Mouse (Mus musculus): ENCODE data around the gene Ncf2. TPM values are rescaled to one million over a fixed set of nuclear protein-coding genes. Genes with fewer than 3 reads are reported as not detected.

The Ncf2 gene
- 4.7 and 5.4 TPM in 2 replicates for polyA plus RNA-seq (2014; fragmentation: Nextera tagmentation; extraction: Ambion mirVana)

DNA sequence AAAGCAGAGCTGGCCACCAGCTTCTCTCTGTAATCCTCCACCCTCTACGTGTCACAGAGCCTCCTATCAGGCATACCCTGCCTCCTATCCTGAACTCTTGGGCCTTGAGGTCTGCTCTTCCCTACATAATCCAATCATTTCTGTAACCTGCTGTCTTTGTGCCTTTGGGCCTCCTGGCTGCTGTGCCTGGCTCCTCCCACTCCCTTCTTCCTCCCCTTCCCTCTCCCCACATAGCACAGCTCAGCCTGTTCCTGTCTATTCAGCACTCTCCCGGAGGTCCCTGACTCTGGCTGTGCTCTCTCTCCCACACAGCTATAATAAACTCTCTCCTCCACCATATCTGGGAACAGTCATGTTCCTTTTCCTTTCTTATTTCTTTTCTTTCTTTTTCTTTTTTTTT lies at the start of gene Ncf2:
Ncf2 (plus strand) TSS at position 298 of the 400 bp plus-strand sequence.
- ATAC-seq (ENCODE audit: insufficient read depth) (peak; percentile 93), DNase-seq (peak; percentile 71)
- no peak for TF ChIP-seq CTCF (IDR thresholded peaks at IDR 0.05; ENCODE audit: low read depth)
- Histone ChIP-seq H3K36me3 (ENCODE audit: insufficient read depth) (no peaks in the 10 kb centered on the region), H3K4me1 (ENCODE audit: insufficient read depth) (0 out of 2 replicates have a peak, but pooled peaks cover 3% of the 10 kb centered on the region), H3K9me3 (ENCODE audit: low read depth, low read length) (no peaks in the 10 kb centered on the region), H3K9ac (no peak within 1 kb of the TSS), H3K4me2 (0 out of 2 replicates have a peak within 1 kb of the TSS, but pooled peaks have one; percentile 25), H3K27me3 (ENCODE audit: insufficient read depth, low read length) (no peaks in the 10 kb centered on the region), H3K4me3 (ENCODE audit: low read depth, low read length) (no peak within 1 kb of the TSS), H3K27ac (ENCODE audit: low read depth) (no peak within 1 kb of the TSS)
- WGBS = 29% methylated on average over 2 of the region's 2 CpGs

DNA sequence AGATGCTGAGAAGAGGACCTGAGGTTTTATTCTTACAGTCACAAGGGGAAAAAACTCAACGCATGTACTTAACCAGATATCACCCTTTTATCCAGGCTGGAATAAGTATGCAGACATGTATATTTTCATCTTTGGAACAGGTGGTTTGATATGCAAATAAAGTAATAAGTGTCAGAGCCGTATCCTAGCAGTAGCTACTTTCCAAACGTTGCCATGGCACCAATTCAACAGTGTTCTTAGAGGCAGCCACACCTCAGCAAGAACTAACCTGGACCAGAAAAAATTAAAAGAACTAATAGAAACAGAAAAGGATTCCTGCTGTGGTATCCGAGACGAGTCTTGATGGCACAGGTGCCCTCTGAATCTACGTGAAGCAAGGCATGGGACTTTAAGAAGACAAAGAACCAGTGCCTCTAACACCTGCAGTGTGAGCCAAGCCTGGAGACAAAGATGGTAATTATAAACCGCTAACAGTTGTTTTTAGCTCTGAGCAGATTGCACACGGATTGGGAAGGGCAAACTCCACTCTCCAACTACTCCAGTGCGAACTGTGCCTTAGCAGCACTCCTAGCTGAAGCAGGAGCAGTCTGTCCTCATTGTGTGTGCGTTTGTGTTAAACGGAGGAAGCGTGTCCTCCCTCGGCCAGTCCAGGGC lies 49.6 kb upstream of the Ncf2 start, which contains the start of gene Apobec4:
Apobec4 (plus strand) TSS at position 240 of the 654 bp plus-strand sequence.
- 66% methylated on average over 13 of the region's 13 CpGs for WGBS

DNA sequence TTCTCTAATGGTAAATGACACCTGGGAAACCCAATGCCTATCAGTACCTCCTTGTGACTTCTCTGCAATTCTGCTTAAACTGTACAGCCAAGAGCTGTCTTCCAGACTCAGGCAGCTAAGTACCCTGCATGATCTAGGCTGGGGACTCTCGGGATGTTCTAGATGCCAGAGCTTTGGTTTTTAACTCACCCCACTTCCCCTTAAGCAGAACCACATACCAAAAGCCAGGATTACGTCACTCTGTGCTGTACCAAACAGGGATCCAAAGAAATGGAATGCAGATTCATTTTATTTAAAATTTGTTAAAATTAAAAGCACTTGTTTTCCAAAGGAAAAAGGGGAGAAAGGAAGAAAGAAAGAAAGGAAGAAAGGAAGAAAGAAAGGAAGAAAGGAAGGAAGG lies 38.2 kb upstream of the Ncf2 start:
- no peaks in the 10 kb centered on the region for H3K4me1 ChIP-seq (ENCODE audit: insufficient read depth)
- no peaks in the 10 kb centered on the region for H3K36me3 ChIP-seq (ENCODE audit: insufficient read depth)
- no peak overlapping the region for H3K9ac ChIP-seq
- H3K4me3 ChIP-seq (ENCODE audit: low read depth, low read length) = no peak overlapping the region
- WGBS = 75% methylated on average over 2 of the region's 2 CpGs
- TF ChIP-seq CTCF (IDR thresholded peaks at IDR 0.05; ENCODE audit: low read depth) = no peak
- no peak overlapping the region for H3K27ac ChIP-seq (ENCODE audit: low read depth)
- ATAC-seq (ENCODE audit: insufficient read depth) (no peak), DNase-seq (no peak)
- 0 out of 2 replicates have a peak, but pooled peaks cover 3% of the 10 kb centered on the region for H3K27me3 ChIP-seq (ENCODE audit: insufficient read depth, low read length)
- H3K9me3 ChIP-seq (ENCODE audit: low read depth, low read length) = no peaks in the 10 kb centered on the region
- no peak overlapping the region for H3K4me2 ChIP-seq

More for the DNA sequence above, 49.6 kb upstream of the Ncf2 start, which contains the start of gene Apobec4:
- H3K4me1 ChIP-seq (ENCODE audit: insufficient read depth) = no peaks in the 10 kb centered on the region
- no peak within 1 kb of the TSS for H3K27ac ChIP-seq (ENCODE audit: low read depth)
- DNase-seq (no peak), ATAC-seq (ENCODE audit: insufficient read depth) (no peak)
- no peak within 1 kb of the TSS for H3K4me3 ChIP-seq (ENCODE audit: low read depth, low read length)
- H3K4me2 ChIP-seq = no peak within 1 kb of the TSS
- H3K36me3 ChIP-seq (ENCODE audit: insufficient read depth) = no peaks in the 10 kb centered on the region
- no peaks in the 10 kb centered on the region for H3K27me3 ChIP-seq (ENCODE audit: insufficient read depth, low read length)
- TF ChIP-seq CTCF (IDR thresholded peaks at IDR 0.05; ENCODE audit: low read depth) = no peak
- no peaks in the 10 kb centered on the region for H3K9me3 ChIP-seq (ENCODE audit: low read depth, low read length)
- H3K9ac ChIP-seq = no peak within 1 kb of the TSS

DNA sequence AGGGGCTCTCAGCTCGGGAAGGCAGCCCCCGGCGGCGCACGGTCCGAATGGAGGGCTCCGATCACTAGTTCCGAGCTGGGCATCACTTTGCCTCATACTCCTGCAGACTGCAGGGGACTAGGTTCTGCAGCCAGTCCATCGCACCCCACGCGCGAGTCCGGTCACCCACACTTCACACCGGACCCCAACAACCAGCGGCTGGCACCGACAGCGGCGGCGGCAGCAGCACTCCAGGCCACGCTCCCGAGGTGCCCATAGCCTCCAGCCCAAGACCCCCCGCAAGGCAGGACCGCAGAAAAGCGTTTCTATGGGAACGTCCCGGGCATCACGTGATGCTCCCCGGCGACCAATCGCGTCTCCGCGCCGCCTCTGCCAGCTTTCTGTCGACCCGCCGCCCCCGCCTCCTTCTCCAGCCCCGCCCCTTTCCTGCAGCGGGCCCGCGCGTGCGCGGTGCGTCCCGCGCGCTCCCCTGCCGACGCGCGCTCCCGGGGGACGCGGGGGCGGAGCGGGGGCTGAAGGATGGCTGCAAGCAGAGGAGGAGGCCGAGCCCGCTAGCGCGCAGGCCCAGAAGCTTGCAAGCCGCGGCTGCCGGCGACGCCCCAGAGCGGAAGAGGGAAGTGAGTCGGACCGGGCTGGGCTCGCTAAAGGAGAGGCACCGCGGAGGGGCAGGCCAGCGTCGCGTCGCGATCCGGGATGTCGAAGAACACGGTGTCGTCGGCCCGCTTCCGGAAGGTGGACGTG lies 33.8 kb upstream of the Ncf2 start, which contains the start of the genes Rgl1 and Arpc5:
Rgl1 (minus strand) TSS at position 320 of the 741 bp plus-strand sequence.
Arpc5 (plus strand) TSS at position 511 of the 741 bp plus-strand sequence.
- DNase-seq (peak; percentile 97), ATAC-seq (ENCODE audit: insufficient read depth) (peak; percentile 98)
- WGBS = under 1% methylated on average over 77 of the region's 86 CpGs
- H3K27me3 ChIP-seq (ENCODE audit: insufficient read depth, low read length) = 0 out of 2 replicates have a peak, but pooled peaks cover 3% of the 10 kb centered on the region
- peak within 1 kb of the TSS; percentile 86 for H3K27ac ChIP-seq (ENCODE audit: low read depth)
- H3K9ac ChIP-seq = peak within 1 kb of the TSS; percentile 93
- no peaks in the 10 kb centered on the region for H3K4me1 ChIP-seq (ENCODE audit: insufficient read depth)
- peak within 1 kb of the TSS; percentile 98 for H3K4me2 ChIP-seq
- peak within 1 kb of the TSS; percentile 97 for H3K4me3 ChIP-seq (ENCODE audit: low read depth, low read length)
- no peaks in the 10 kb centered on the region for H3K9me3 ChIP-seq (ENCODE audit: low read depth, low read length)
- peaks cover 20% of the 10 kb centered on the region for H3K36me3 ChIP-seq (ENCODE audit: insufficient read depth)
- TF ChIP-seq CTCF (IDR thresholded peaks at IDR 0.05; ENCODE audit: low read depth) = no peak

DNA sequence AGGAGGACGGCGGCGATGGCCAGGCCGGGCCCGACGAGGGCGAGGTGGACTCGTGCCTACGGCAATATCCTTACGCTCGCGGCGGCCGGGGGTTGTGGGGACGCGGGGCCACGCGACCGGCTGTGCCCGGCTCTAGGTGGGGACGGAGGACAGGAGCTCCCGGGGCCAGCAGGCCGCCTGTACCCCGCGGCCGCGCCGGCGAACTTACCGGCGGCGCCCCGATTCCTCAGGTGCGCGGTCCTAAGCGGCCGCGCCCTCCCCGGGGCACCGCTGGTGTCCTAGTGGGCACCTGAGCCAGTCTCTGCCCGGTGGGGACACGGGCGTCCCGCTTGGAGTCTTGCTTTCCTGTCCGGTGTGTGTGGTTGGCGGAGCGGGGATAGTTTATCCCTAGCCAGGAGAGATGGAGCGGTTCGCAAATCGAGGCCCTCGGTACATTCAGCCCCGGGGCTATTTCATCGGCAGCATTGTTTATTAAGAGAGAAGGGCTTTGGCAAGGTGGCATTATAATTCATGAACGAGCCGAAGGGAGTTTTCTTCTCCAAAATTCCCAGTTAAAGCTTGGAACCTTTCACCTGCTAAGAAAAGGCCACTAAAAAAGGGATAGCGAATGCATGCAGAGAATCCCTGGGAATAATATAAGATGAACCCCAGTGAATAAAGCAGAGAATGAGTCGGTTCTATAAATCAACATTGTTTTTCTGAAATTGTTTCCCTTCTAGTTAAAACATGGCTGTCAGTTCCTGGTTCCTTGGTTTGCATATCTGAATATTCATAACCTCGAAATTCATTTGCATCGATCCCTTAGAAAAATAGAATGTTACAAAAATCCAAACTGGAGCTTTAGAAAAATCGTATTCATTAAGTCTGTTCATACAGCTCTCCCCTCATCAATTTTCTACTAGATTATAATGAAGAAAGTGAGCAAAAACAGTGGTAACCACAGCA lies 32.9 kb upstream of the Ncf2 start:
- no peaks in the 10 kb centered on the region for H3K9me3 ChIP-seq (ENCODE audit: low read depth, low read length)
- no peak for TF ChIP-seq CTCF (IDR thresholded peaks at IDR 0.05; ENCODE audit: low read depth)
- peaks cover 29% of the 10 kb centered on the region for H3K36me3 ChIP-seq (ENCODE audit: insufficient read depth)
- peak overlapping the region; percentile 86 for H3K27ac ChIP-seq (ENCODE audit: low read depth)
- H3K4me3 ChIP-seq (ENCODE audit: low read depth, low read length) = peak overlapping the region; percentile 97
- DNase-seq = peak; percentile 40
- H3K27me3 ChIP-seq (ENCODE audit: insufficient read depth, low read length) = 0 out of 2 replicates have a peak, but pooled peaks cover 3% of the 10 kb centered on the region
- peak overlapping the region; percentile 98 for H3K4me2 ChIP-seq
- H3K9ac ChIP-seq = peak overlapping the region; percentile 93
- peak; percentile 69 for ATAC-seq (ENCODE audit: insufficient read depth)
- H3K4me1 ChIP-seq (ENCODE audit: insufficient read depth) = no peaks in the 10 kb centered on the region
- 1% methylated on average over 60 of the region's 60 CpGs for WGBS

DNA sequence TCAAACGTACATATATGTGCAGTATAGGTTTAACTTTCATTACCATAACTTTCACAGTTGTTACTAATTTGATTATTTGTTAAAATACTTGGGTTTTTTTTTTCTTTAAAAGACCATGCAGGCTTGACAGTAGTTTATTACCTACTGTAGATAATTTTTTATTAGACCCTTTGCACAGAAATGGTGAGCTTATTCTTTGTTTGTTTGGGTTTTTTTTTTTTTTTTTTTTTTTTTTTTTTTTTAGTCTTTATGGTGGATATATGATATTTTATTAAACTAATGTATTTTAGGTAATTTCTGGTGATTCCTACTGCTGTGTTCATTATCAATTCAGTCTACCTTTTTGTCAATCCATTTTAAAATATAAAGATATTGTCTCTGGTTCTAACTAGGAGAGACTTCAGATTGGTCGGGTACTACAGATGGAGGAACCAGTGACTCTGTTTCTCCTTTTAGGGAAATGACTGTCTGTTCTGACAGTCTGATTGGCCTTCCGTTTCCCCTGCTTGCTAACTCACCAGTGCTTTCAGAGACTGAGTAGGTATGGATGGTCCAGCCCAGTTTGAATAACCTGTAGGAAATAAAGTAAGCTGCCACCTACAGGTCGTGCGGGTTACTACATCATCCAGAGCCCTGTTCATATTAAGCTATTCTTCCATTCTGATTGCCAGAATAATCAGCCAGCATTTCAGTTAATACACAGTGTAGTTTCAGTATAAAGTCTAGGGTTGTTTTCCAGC lies 32.1 kb upstream of the Ncf2 start:
- DNase-seq = peak; percentile 95
- WGBS = 8% methylated on average over 5 of the region's 5 CpGs

More for the DNA sequence above, 32.1 kb upstream of the Ncf2 start:
- Histone ChIP-seq H3K9ac (no peak overlapping the region), H3K9me3 (ENCODE audit: low read depth, low read length) (no peaks in the 10 kb centered on the region), H3K4me1 (ENCODE audit: insufficient read depth) (no peaks in the 10 kb centered on the region), H3K4me2 (peak overlapping the region; percentile 98), H3K27ac (ENCODE audit: low read depth) (no peak overlapping the region), H3K36me3 (ENCODE audit: insufficient read depth) (peaks cover 37% of the 10 kb centered on the region), H3K4me3 (ENCODE audit: low read depth, low read length) (peak overlapping the region; percentile 97), H3K27me3 (ENCODE audit: insufficient read depth, low read length) (0 out of 2 replicates have a peak, but pooled peaks cover 3% of the 10 kb centered on the region)
- peak; percentile 81 for TF ChIP-seq CTCF (IDR thresholded peaks at IDR 0.05; ENCODE audit: low read depth)
- peak; percentile 18; the same call in 1 of the 2 replicates for ATAC-seq (ENCODE audit: insufficient read depth)

Data from lung, embryonic 14.5 days (tissue).